Mouse (Mus musculus): Measurements from ENCODE around the gene Cdhr5. TPM values are rescaled to one million over a fixed set of nuclear protein-coding genes. Genes with fewer than 3 reads are reported as not detected.
"Not testable (repeated sequence)": the region's sequence is repeated elsewhere in the genome, so short reads cannot be mapped to it uniquely, and the experiment has no call there.

Gene Cdhr5
- polyA plus RNA-seq, 1 experiment from 2014 or later, result not detected

DNA sequence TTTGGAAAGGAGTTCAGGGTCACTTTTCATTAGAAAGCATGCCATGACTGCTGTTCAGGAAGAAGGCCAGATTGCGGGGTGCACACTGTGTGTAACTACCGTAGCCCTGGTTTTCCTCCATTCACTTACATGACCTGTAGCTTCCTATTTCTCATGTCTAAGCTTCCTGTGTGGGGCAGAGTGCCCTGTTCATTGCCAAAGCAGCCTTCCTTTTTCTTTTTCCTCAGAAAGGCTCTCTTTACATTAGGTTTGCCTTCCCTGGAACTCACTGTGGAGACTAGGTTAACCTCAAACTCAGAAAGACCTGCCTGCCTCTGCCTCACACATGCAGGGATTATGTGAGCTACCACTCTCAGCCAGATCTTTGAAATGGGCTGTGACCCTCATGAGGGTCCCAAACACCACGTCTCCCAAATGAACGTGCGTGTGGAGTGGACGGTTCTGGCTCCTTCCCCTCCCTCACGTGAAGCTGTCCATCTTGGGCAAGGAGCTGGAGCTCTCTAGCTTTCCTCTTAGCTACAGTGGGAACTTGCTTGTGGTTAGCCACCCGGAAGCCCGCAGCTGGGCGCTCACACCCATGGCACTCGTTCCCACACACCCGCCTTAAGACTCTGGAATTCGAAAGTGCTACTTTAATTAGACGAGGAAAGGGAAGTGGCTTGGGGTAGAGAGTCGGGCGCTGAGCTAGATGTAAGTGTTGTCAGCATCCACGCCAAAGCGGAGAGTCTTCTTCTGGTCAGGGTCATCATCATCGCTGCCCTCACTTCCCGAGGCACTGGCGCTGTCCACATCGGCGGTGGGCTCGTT lies 7.9 kb downstream of the Cdhr5 start:
- Histone ChIP-seq H3K27me3 (peaks cover 16% of the 10 kb centered on the region; the same call in 1 of the 2 replicates), H3K4me3 (replicated peaks) (no peak overlapping the region), H3K9ac (no peak overlapping the region), H3K4me1 (peaks cover 15% of the 10 kb centered on the region), H3K36me3 (replicated peaks) (peaks cover 9% of the 10 kb centered on the region), H3K27ac (no peak overlapping the region), H3K4me2 (no peak overlapping the region), H3K9me3 (no peaks in the 10 kb centered on the region)
- WGBS, result 79% methylated on average over 24 of the region's 24 CpGs
- ATAC-seq (ENCODE audit: low FRiP score), result no peak

DNA sequence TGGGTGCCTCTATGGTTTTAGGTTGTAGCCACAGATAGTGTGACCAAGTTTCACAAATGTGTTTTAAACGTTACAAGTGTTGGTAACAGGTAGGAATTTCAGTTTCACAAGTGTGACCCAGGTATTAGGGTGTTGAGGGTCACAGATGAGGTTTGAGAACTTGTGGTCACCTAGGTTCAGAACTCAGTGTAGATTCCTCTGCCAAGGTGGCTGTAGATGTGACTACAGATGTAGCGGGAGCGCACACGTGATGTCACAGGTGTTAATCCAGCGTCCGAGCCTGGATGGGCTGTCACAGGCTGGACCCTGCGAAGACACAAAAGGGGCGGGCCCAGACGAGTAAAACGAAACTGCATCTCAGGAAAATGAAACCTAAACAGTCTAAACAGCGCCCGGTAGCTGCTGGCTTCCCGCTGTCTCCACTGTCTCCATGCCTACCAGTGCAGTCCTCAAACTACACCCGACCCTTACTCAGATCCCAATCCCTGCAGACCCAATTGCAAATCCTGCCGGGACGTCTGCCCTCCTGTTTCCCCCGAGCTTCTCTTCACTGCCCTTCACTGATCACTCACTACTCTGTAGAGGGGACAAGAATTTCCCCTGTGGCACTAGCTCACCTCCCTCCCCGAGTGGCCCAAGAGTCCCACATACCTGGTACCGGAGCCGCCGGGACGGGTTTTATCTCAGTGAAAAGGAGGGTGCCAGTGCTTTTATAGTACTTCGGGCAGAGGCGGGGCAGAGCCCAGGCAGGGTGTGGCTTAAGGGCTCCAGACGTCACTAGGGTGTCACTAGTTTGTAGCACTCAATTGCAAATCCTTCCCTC lies 10.6 kb downstream of the Cdhr5 start, which contains the start of gene Irf7:
Gene Irf7, minus strand, starts transcription at position 743 of the 823 bp plus-strand sequence.
- no peak within 1 kb of the TSS for H3K27ac ChIP-seq
- peak within 1 kb of the TSS; percentile 52 for H3K9ac ChIP-seq
- H3K9me3 ChIP-seq, result no peaks in the 10 kb centered on the region
- peaks cover 36% of the 10 kb centered on the region for H3K36me3 ChIP-seq (replicated peaks)
- H3K4me3 ChIP-seq (replicated peaks), result peak within 1 kb of the TSS; percentile 32
- 14% methylated on average over 25 of the region's 25 CpGs for WGBS
- peak; percentile 40; the same call in 1 of the 2 replicates for ATAC-seq (ENCODE audit: low FRiP score)
- H3K4me2 ChIP-seq, result peak within 1 kb of the TSS; percentile 53
- H3K4me1 ChIP-seq, result peaks cover 15% of the 10 kb centered on the region
- H3K27me3 ChIP-seq, result peaks cover 11% of the 10 kb centered on the region; the same call in 1 of the 2 replicates

DNA sequence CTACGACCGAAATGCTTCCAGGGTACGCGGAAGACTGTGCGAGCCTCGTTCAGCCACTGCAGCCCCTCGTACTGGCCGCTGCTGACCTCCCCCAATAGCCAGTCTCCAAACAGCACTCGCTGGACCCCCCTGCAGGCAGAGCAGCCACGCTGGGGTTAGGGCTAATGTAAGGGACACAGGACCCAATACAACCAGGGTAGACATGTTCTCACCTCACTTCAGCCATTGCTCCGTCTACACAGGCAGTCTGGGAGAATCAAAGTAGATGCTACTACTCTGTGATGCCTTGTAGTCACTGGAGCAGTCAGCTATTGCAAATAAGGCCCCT lies 11.2 kb downstream of the Cdhr5 start:
- H3K9ac ChIP-seq, result no peak overlapping the region
- peaks cover 11% of the 10 kb centered on the region; the same call in 1 of the 2 replicates for H3K27me3 ChIP-seq
- no peak overlapping the region for H3K4me3 ChIP-seq (replicated peaks)
- peaks cover 42% of the 10 kb centered on the region for H3K36me3 ChIP-seq (replicated peaks)
- H3K4me2 ChIP-seq, result no peak overlapping the region
- ATAC-seq (ENCODE audit: low FRiP score), result peak; percentile 13; the same call in 1 of the 2 replicates
- 43% methylated on average over 11 of the region's 11 CpGs for WGBS
- H3K27ac ChIP-seq, result no peak overlapping the region
- peaks cover 15% of the 10 kb centered on the region for H3K4me1 ChIP-seq
- H3K9me3 ChIP-seq, result no peaks in the 10 kb centered on the region

DNA sequence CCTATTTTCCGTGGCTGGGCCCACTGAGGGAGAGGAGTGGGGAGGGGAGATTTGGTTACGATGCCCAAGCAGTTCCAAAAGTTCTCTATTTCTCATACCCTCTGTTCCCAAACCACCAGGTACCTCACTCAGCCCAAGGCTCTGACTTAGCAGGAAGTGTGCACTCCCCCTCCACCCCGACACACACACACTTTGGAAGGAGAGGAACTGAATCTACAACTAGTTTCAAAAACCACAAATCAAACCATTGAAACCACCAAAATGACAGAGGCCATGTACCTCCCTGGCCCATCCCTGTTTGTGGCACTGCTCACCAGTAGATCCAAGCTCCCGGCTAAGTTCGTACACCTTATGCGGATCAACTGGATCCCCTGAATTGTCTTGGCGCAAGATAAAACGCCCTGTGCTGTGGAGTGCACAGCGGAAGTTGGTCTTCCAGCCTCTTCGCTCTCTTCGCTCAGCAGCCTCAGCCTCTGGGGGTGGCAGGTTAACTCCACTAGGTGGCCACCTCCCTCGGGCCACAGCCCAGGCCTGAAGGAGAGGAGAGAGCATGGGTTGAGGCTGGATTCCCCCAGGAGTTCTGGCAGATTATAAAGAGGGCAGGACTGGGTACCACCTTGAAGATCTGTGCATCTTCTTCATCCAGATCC lies 11.7 kb downstream of the Cdhr5 start:
- Histone ChIP-seq H3K27me3 (peaks cover 11% of the 10 kb centered on the region; the same call in 1 of the 2 replicates), H3K36me3 (replicated peaks) (peaks cover 47% of the 10 kb centered on the region), H3K27ac (0 out of 2 replicates have a peak overlapping the region, but pooled peaks have one; percentile 1), H3K4me1 (peaks cover 15% of the 10 kb centered on the region), H3K4me2 (no peak overlapping the region), H3K9me3 (no peaks in the 10 kb centered on the region), H3K9ac (no peak overlapping the region), H3K4me3 (replicated peaks) (no peak overlapping the region)
- ATAC-seq (ENCODE audit: low FRiP score), result peak; percentile 43; the same call in 1 of the 2 replicates
- 35% methylated on average over 12 of the region's 12 CpGs for WGBS

DNA sequence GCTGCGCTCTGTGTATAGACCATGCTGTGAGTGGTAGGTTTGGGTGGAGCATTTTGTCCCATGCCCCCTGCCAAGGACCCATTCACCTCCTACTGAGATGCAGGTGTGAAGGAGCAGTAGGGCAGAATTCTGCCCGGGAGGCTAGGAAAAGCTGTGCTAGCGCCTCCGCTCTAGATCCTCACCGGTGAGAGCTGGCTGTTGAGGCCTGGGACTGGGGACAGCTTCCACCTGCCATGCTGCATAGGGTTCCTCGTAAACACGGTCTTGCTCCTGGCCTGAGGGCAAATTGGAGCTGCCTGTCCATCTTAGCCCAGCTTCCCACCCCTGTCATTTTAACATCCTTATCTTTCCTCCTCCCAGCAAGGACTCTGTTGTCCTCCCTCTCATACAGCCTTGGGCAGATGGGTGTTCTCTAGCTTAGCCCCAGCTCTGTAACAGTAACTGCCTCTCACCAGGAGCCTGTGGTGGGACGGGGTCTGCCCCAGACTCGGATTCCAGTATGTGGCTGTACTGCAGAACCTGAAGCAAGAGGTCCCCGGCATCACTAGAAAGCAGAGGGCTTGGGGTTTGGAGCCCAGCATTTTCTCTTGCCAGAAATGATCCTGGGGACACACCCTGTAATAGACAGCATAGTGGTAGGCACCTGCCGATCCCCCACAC lies 12.4 kb downstream of the Cdhr5 start:
- Histone ChIP-seq H3K9ac (no peak overlapping the region), H3K4me1 (peaks cover 15% of the 10 kb centered on the region), H3K4me2 (no peak overlapping the region), H3K27me3 (peaks cover 7% of the 10 kb centered on the region; the same call in 1 of the 2 replicates), H3K4me3 (replicated peaks) (no peak overlapping the region), H3K27ac (no peak overlapping the region), H3K9me3 (no peaks in the 10 kb centered on the region), H3K36me3 (replicated peaks) (peaks cover 54% of the 10 kb centered on the region)
- WGBS, result 79% methylated on average over 11 of the region's 11 CpGs
- ATAC-seq (ENCODE audit: low FRiP score), result no peak

DNA sequence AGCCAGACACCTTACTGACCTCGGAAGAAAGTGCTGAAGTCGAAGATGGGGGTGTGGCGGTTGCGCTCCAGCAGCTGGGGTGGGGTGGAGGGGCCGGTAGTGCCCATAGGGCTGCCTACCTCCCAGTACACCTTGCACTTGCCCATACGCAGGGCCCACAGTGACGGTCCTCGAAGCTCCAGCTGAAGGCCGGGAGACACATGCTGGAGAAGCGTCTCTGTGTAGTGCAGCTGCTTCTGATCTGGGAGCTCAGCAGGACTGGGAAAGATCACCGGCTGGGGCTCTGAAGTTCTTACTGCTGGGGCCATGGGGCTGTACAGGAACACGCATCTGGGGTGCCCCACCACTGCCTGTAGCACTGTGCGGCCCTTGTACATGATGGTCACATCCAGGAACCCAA lies 12.9 kb downstream of the Cdhr5 start:
- Histone ChIP-seq H3K4me2 (no peak overlapping the region), H3K4me3 (replicated peaks) (no peak overlapping the region), H3K9ac (no peak overlapping the region), H3K36me3 (replicated peaks) (peaks cover 59% of the 10 kb centered on the region), H3K9me3 (no peaks in the 10 kb centered on the region), H3K27ac (no peak overlapping the region), H3K4me1 (peaks cover 15% of the 10 kb centered on the region), H3K27me3 (0 out of 2 replicates have a peak, but pooled peaks cover 2% of the 10 kb centered on the region)
- WGBS, result 89% methylated on average over 13 of the region's 13 CpGs
- no peak for ATAC-seq (ENCODE audit: low FRiP score)

DNA sequence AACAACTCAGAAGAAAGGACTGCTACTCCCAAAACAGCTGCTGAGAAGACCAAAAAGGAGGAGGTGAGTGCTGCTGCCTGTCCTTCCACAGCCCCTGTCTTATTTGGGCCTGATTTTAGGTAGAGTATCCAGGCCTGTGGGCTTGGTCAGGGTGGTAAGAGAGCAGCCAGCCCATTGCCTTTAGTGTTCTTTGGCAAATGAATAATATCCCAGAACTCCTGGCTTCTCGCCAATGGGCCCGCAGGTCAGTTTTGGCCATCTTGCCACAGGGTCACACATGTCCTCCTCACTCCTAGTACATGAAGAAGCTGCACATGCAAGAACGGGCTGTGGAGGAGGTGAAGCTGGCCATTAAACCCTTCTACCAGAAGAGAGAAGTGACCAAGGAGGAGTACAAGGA lies 15.1 kb downstream of the Cdhr5 start:
- Histone ChIP-seq H3K27me3 (no peaks in the 10 kb centered on the region), H3K9ac (no peak overlapping the region), H3K4me1 (peaks cover 15% of the 10 kb centered on the region), H3K27ac (no peak overlapping the region), H3K4me2 (no peak overlapping the region), H3K4me3 (replicated peaks) (no peak overlapping the region), H3K36me3 (replicated peaks) (peaks cover 81% of the 10 kb centered on the region), H3K9me3 (no peaks in the 10 kb centered on the region)
- no peak for ATAC-seq (ENCODE audit: low FRiP score)
- 93% methylated on average over 3 of the region's 3 CpGs for WGBS

DNA sequence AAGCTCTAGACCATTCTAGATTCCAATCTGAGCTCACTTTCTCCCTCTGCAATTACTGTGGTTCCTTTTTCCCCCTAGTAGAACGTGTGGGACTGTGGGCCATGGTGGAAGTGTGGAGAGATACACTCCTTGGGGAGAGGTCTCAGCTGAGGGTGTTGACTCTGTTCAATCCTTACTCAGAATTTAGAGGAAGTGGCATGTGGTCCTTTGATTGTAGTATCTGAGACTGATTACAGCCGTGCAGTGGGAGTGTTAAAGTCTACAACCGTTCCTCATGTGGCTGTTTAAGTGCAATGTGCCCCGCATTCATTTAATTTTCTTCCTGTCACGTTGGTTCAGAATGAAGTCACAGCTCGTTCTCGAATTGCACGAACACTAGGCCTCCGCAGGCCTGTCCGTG lies 20.4 kb downstream of the Cdhr5 start:
- WGBS, result 91% methylated on average over 10 of the region's 10 CpGs
- ATAC-seq (ENCODE audit: low FRiP score), result no peak

DNA sequence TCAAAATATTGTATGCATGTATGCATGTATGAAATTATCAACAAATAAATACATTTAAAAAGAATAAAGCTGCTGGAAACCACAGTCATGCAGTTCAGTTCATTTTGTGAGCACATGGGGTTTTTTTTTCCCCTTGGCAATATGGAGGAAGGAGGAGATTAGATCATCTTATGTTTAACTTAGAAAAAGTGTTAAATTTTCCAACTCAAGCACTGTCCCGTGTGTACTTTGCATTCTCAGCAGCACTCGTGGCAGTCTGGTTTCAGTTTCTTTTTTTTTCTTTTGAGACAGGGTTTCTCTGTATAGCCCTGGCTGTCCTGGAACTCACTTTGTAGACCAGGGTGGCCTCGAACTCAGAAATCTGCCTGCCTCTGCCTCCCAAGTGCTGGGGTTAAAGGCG lies 26.1 kb downstream of the Cdhr5 start:
- not testable (repeated sequence) for H3K27me3 ChIP-seq; H3K4me3 ChIP-seq (replicated peaks); ATAC-seq (ENCODE audit: low FRiP score); H3K9ac ChIP-seq; H3K27ac ChIP-seq; H3K4me1 ChIP-seq; H3K4me2 ChIP-seq; H3K9me3 ChIP-seq
- WGBS, result 89% methylated on average over 4 of the region's 4 CpGs
- H3K36me3 ChIP-seq (replicated peaks), result peaks cover 92% of the 10 kb centered on the region

More for the DNA sequence above, 20.4 kb downstream of the Cdhr5 start:
- Histone ChIP-seq H3K27ac (no peak overlapping the region), H3K9me3 (no peaks in the 10 kb centered on the region), H3K4me1 (no peaks in the 10 kb centered on the region), H3K9ac (no peak overlapping the region), H3K4me3 (replicated peaks) (no peak overlapping the region), H3K27me3 (no peaks in the 10 kb centered on the region), H3K36me3 (replicated peaks) (peaks cover 91% of the 10 kb centered on the region), H3K4me2 (no peak overlapping the region)

DNA sequence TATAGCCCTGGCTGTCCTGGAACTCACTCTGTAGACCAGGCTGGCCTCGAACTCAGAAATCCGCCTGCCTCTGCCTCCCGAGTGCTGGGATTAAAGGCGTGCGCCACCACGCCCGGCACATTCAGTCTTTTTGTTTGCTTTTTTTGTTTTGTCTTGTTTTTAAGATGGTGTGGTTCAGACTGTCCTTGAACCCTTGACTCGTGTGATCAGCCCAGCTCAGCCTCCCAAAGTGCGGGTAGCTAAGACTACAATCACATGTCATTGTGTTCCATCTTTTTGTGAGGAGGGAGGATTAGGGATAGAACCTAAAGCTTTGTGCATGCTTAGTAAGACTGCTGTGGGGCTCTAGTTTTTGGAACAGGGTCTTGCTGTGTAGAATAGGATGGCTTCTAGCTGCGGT lies 45.0 kb downstream of the Cdhr5 start:
- no peak for ATAC-seq (ENCODE audit: low FRiP score)
- 91% methylated on average over 9 of the region's 10 CpGs for WGBS
- Histone ChIP-seq H3K27me3 (no peaks in the 10 kb centered on the region), H3K4me1 (peaks cover 24% of the 10 kb centered on the region), H3K9ac (no peak overlapping the region), H3K4me3 (replicated peaks) (no peak overlapping the region), H3K27ac (no peak overlapping the region), H3K36me3 (replicated peaks) (peaks cover 58% of the 10 kb centered on the region), H3K4me2 (no peak overlapping the region), H3K9me3 (no peaks in the 10 kb centered on the region)

DNA sequence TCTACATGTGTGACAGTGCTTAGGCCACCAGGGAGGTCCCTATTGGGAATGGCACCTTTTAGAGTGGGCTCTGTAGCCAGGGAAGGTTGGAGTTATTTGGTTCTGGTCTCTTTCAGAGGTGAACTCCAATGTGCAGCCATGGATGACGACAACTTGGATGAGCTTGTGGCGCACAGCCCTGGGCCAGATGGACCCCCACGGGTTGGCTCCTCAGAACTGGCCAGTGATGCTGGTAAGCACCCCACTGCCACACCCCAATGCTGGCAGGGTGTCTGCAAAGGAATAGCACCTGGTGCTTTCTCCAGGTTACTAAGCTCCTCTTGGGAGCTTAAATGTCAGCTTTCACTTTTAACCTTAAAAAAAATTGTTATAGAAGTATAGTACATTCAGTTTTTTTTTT lies 45.5 kb downstream of the Cdhr5 start:
- Histone ChIP-seq H3K27ac (no peak overlapping the region), H3K4me2 (no peak overlapping the region), H3K9me3 (no peaks in the 10 kb centered on the region), H3K9ac (no peak overlapping the region), H3K27me3 (no peaks in the 10 kb centered on the region), H3K4me1 (peaks cover 24% of the 10 kb centered on the region), H3K4me3 (replicated peaks) (no peak overlapping the region), H3K36me3 (replicated peaks) (peaks cover 55% of the 10 kb centered on the region)
- 93% methylated on average over 3 of the region's 3 CpGs for WGBS
- no peak for ATAC-seq (ENCODE audit: low FRiP score)

All from forebrain, embryonic 12.5 days (tissue).